Mouse (Mus musculus) thymus, adult 2 months (tissue): Measurements from ENCODE around the gene Rmdn2. TPM values are rescaled to one million over a fixed set of nuclear protein-coding genes. Genes with fewer than 3 reads are reported as not detected.

Experiments
- DNase-seq: peaks from one replicate; pipeline ENCODE4 v3.0.0; 2021
- H3K27ac ChIP-seq: fragments of 200-500 bp; 2 replicates; pipeline ENCODE4 v1.5.1; 2012; ENCODE audit warnings: low read length, control low read depth; ENCODE audit not compliant: control insufficient read depth, insufficient read depth
- H3K27me3 ChIP-seq: fragments of 200-500 bp; 2 replicates; pipeline ENCODE4 v1.6.1; 2012; ENCODE audit warnings: mild to moderate bottlenecking, low read length, moderate library complexity, mixed read lengths; ENCODE audit not compliant: control insufficient read depth, insufficient read depth
- H3K36me3 ChIP-seq: fragments of 200-500 bp; 2 replicates; pipeline ENCODE4 v1.6.1; 2012; ENCODE audit warnings: mild to moderate bottlenecking, low read length, moderate library complexity; ENCODE audit not compliant: control insufficient read depth, insufficient read depth
- H3K4me1 ChIP-seq: fragments of 200-500 bp; replicated peaks from 2 replicates; pipeline ENCODE4 v1.6.1; 2012; ENCODE audit warnings: low read length; ENCODE audit not compliant: control insufficient read depth, insufficient read depth
- H3K4me3 ChIP-seq: fragments of 200-500 bp; 2 replicates; pipeline ENCODE4 v1.5.1; 2012; ENCODE audit warnings: mild to moderate bottlenecking, low read length, control low read depth, moderate library complexity; ENCODE audit not compliant: control insufficient read depth, insufficient read depth
- CTCF ChIP-seq: fragments of 200-500 bp; IDR thresholded peaks from 2 replicates; pipeline ENCODE4 v1.5.1; 2012; ENCODE audit warnings: mild to moderate bottlenecking, control low read depth, low read length, moderate library complexity, borderline replicate concordance; ENCODE audit not compliant: control insufficient read depth, poor library complexity, insufficient read depth; ENCODE audit errors: extremely low read depth
- POLR2A ChIP-seq: fragments of 200-500 bp; IDR thresholded peaks from 2 replicates; pipeline ENCODE4 v1.6.1; 2012; ENCODE audit warnings: mild to moderate bottlenecking, low read length, control low read depth, moderate library complexity; ENCODE audit not compliant: control insufficient read depth, poor library complexity, insufficient read depth; ENCODE audit errors: extremely low read depth
- WGBS: fragments of 180-500 bp; shearing (Covaris S2); methylation state at CpG from one replicate; pipeline ENCODE4 v1.1.7; 2018; 5-methylcytosine and 5-hydroxymethylcytosine counted together
- polyA plus RNA-seq: library from polyadenylated mRNA; depleted of rRNA; stranded (reverse); fragments of >200 nt; gene quantifications from 2 replicates; pipeline ENCODE4 v1.2.3, GENCODE M21; 2012; rRNA removed

Rmdn2 gene
- polyA plus RNA-seq: 0.71 and 0.97 TPM in 2 replicates

DNA sequence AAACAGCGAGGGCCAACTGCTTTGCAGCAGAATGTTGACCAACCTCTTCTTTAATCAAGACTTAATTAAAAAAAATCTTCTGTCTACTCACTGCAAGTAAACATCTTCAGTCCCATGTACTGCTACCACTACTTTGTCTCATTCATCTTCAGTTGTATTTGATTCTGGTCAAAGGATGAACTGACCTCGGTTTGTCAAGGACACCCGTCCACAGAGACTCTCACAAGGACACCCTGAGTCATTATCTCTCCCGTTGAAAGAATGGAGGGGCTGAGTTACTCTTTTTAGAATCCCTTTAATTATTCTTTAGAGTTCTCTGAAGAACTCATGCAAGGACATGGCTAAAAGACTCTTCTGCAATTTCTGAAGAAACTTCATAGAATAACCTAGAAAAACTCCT is at the start of gene Rmdn2:
TSS of gene Rmdn2 (plus strand) at position 319 of the 400 bp plus-strand sequence.
- 98% methylated on average over 4 of the region's 4 CpGs for WGBS

DNA sequence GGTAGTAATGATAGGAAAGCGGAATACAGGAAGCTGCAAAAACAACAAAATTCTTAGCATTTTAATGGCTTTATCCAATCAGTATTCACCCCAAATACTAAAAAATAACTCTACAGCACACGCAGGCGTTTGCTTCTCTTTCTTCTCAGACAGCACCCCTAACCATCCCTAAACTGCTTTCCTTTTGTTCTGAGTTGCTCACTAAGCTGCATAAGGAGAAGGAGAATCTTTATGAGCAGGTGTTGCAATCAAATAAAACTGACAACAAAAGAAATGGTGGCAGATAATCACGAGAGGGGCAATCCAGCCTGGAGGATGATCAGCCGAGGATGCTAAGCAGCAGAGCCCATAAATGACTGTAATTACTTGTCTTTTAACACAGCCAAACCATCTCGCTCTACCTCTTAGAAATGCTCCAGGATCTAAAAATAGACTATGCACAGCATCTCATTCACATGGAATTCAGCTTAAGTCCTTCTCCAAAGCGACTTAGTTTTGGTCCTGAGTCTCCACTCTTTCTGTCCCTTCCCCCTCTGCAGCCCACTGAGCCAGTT is 48.5 kb upstream of the Rmdn2 start:
- Histone ChIP-seq H3K4me3 (no peak overlapping the region), H3K4me1 (no peaks in the 10 kb centered on the region), H3K36me3 (no peaks in the 10 kb centered on the region), H3K27me3 (no peaks in the 10 kb centered on the region), H3K27ac (no peak overlapping the region)
- 91% methylated on average over 7 of the region's 7 CpGs for WGBS
- TF ChIP-seq POLR2A (no peak), CTCF (no peak)
- DNase-seq: no peak

More for the DNA sequence above, at the start of gene Rmdn2:
- no peak for TF ChIP-seq CTCF
- no peak for TF ChIP-seq POLR2A
- no peaks in the 10 kb centered on the region for H3K36me3 ChIP-seq
- no peaks in the 10 kb centered on the region for H3K27me3 ChIP-seq
- H3K27ac ChIP-seq: no peak within 1 kb of the TSS
- H3K4me1 ChIP-seq: peaks cover 5% of the 10 kb centered on the region; the same call in 1 of the 2 replicates
- no peak for DNase-seq
- H3K4me3 ChIP-seq: no peak within 1 kb of the TSS

DNA sequence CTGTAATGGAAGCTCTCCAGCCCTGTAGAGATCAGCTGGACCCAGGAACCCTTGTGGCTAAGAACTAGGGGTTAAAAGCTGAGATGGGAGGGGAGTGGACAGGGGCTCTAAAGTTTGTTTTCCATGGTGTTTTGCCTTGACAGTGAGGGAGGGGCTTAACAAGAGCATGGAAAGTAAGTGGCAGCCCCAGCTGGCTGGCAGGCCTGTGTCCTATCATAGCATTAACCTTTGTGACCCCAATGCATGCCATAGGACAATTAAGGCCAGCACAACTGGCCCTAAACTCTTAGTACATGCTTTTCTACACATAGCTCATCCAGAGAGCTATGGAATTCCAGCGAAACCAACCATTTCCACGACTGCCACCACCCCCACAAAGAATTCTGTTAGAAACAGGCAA is 47.9 kb upstream of the Rmdn2 start:
- 83% methylated on average over 2 of the region's 2 CpGs for WGBS
- Histone ChIP-seq H3K27me3 (no peaks in the 10 kb centered on the region), H3K27ac (no peak overlapping the region)

DNA sequence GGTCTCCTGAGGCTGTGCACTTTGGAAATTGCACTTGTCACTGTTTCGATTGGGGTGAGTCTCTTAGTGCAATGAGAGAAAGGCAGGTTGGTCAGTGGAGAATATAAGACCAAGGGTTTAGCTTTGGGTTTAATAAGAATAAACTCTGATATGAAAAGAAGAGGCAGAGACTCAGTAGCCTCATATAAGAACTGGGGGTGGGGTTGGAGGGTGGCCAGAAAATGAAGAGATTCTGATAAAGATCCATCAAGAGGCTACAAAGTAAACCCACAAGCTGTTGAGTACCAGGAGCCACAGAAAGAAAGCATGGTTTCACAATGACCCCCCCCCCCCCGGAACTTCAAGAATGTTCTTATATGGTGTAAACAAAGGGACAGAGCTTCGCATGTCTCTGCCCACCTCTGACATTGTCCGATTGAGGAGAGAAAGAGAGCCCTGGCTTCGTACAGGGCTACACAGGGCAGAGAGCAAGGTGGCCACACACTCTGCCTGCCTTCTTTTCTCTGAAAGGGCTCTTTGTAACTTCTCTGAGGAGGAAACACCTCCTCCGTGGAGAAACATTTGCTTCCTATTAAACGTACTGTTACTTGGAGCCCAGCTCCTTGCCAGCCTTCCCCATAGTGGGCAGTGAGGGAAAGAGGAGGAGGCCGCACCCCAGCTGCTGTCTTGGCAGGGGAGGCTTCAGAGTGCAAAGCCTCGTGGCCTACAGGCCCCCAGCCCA is 46.3 kb upstream of the Rmdn2 start:
- no peak for TF ChIP-seq CTCF
- TF ChIP-seq POLR2A: no peak
- H3K4me3 ChIP-seq: no peak overlapping the region
- no peak for DNase-seq
- no peaks in the 10 kb centered on the region for H3K27me3 ChIP-seq
- WGBS: 71% methylated on average over 9 of the region's 9 CpGs
- H3K36me3 ChIP-seq: no peaks in the 10 kb centered on the region
- no peaks in the 10 kb centered on the region for H3K4me1 ChIP-seq
- H3K27ac ChIP-seq: no peak overlapping the region

More for the DNA sequence above, 47.9 kb upstream of the Rmdn2 start:
- Histone ChIP-seq H3K4me3 (no peak overlapping the region), H3K4me1 (no peaks in the 10 kb centered on the region), H3K36me3 (no peaks in the 10 kb centered on the region)
- no peak for DNase-seq
- no peak for TF ChIP-seq CTCF
- no peak for TF ChIP-seq POLR2A

DNA sequence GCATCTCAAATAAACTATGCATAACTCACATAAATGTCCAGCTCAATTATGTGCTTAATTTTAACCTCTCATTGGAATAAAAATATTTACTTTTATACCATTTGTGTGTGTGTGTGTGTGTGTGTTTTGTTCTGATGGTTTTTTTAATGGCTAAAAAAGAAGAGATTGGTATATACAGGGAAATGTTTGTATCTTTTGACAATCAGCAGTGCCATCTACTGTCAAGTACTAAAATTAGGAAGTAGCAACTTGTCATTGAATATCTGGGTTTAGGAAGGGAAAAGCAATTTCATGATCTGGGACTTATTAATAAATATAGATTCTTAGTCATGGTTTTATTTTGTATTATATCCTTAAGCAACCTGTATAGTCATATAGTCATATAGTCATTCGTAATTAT is 43.3 kb upstream of the Rmdn2 start:
- Histone ChIP-seq H3K27ac (no peak overlapping the region), H3K27me3 (no peaks in the 10 kb centered on the region), H3K4me1 (no peaks in the 10 kb centered on the region), H3K36me3 (no peaks in the 10 kb centered on the region), H3K4me3 (no peak overlapping the region)
- WGBS: 89% methylated on average over 1 of the region's 1 CpGs
- TF ChIP-seq POLR2A: no peak
- TF ChIP-seq CTCF: no peak
- DNase-seq: no peak

DNA sequence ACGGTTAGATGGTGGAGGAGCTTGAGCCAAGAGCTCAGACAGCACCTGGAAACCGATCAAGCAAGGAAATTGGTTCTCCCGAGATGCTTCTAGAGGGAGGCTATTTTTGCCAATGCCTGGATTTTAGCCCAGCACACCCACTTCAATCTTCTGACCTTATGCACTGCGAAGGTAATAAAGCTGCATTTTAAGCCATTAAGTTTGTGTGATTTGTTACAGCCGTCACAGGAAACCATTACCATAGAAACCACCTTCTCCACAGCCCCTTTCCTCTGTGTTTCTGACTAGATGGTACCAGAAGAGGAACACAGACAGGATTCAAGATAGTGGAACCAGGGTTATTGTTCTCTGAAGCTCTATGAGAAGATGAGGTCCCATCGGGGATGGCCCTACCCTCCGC is 33.3 kb upstream of the Rmdn2 start:
- no peak for DNase-seq
- TF ChIP-seq CTCF: no peak
- TF ChIP-seq POLR2A: no peak
- 47% methylated on average over 7 of the region's 7 CpGs for WGBS
- Histone ChIP-seq H3K27ac (no peak overlapping the region), H3K36me3 (no peaks in the 10 kb centered on the region), H3K4me1 (no peaks in the 10 kb centered on the region), H3K4me3 (no peak overlapping the region), H3K27me3 (no peaks in the 10 kb centered on the region)

DNA sequence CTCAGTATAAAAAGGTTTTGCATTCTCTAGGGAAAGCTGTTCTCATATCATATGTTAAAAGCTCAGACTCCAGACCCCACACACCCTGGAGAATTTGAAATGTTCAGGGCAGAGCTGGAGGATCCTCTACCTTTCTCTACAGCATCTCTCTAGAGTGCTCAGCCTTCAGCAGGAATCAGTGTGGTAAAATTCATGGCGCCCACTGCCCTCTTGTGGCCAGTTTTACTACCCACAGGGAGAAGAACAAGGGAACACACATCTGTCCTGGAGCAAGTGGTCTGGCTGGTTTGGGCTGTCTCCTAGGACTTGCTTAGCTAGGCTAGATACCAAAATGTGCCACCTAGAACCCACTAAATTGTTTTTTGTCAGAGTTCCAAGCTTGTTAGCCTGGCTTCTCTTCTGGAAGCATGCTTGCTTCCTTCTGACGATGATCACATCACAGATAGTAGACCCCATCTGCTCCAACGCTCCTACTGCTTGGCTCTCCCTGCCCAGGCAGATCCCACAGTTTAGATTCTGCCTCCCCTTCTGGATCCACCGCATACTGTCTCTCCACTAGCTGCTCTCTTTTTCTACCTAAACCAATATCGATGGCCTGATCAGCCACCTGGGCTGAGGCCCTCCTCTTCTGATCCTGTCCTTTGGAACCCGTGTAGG is 31.3 kb upstream of the Rmdn2 start:
- Histone ChIP-seq H3K4me1 (no peaks in the 10 kb centered on the region), H3K4me3 (no peak overlapping the region), H3K27me3 (no peaks in the 10 kb centered on the region), H3K27ac (no peak overlapping the region), H3K36me3 (no peaks in the 10 kb centered on the region)
- 77% methylated on average over 6 of the region's 6 CpGs for WGBS
- peak; percentile 73 for DNase-seq
- TF ChIP-seq POLR2A (no peak), CTCF (no peak)
